Mouse (Mus musculus) limb, embryonic 13.5 days (tissue): ENCODE measurements around the gene H2al1h. TPM values are rescaled to one million over a fixed set of nuclear protein-coding genes. Genes with fewer than 3 reads are reported as not detected.
"Not testable (repeated sequence)": the region's sequence is repeated elsewhere in the genome, so short reads cannot be mapped to it uniquely, and the experiment has no call there.

Experiments
- ATAC-seq: fragments of 200-750 bp; cut with Nextera tagmentation; 2 replicates; pipeline ENCODE4 v1.8.0; 2017; ENCODE audit warnings: low read depth, moderate number of reproducible peaks, moderate TSS enrichment; ENCODE audit not compliant: low FRiP score
- H3K27ac ChIP-seq: fragments of 300-500 bp; sonication (generic); 2 replicates; pipeline ENCODE4 v1.5.1; 2015; ENCODE audit warnings: inconsistent platforms, mild to moderate bottlenecking, moderate library complexity
- H3K27me3 ChIP-seq: fragments of 300-500 bp; sonication (generic); 2 replicates; pipeline ENCODE4 v1.6.1; 2015; ENCODE audit warnings: mild to moderate bottlenecking, inconsistent platforms
- H3K36me3 ChIP-seq: fragments of 300-500 bp; sonication (generic); 2 replicates; pipeline ENCODE4 v1.6.1; 2015; ENCODE audit warnings: inconsistent platforms, mild to moderate bottlenecking, moderate library complexity
- H3K4me1 ChIP-seq: fragments of 300-500 bp; sonication (generic); 2 replicates; pipeline ENCODE4 v1.6.1; 2015; ENCODE audit warnings: inconsistent platforms
- H3K4me2 ChIP-seq: fragments of 300-500 bp; sonication (generic); replicated peaks from 2 replicates; pipeline ENCODE4 v1.6.1; 2015; ENCODE audit warnings: inconsistent platforms, mild to moderate bottlenecking, moderate library complexity
- H3K4me3 ChIP-seq: fragments of 300-500 bp; sonication (generic); 2 replicates; pipeline ENCODE4 v1.5.1; 2015; ENCODE audit warnings: moderate library complexity, mild to moderate bottlenecking, inconsistent platforms
- H3K9ac ChIP-seq: fragments of 300-500 bp; sonication (generic); 2 replicates; pipeline ENCODE4 v1.6.1; 2015; ENCODE audit warnings: mild to moderate bottlenecking, inconsistent platforms
- H3K9me3 ChIP-seq: fragments of 300-500 bp; sonication (generic); 2 replicates; pipeline ENCODE4 v1.6.1; 2016; ENCODE audit warnings: inconsistent platforms
- WGBS: fragments of 180-500 bp; shearing (Covaris S2); methylation state at CpG from one replicate; pipeline ENCODE4 v1.1.7; 2015; 5-methylcytosine and 5-hydroxymethylcytosine counted together
- polyA plus RNA-seq: library from polyadenylated mRNA; unstranded; fragments of >200 nt; fragmentation: Nextera tagmentation; extraction: Ambion mirVana; gene quantifications from 2 replicates; pipeline ENCODE4 v1.2.1, GENCODE M21; 2015

The H2al1h gene
- polyA plus RNA-seq, 1 experiment from 2014 or later: not detected

DNA sequence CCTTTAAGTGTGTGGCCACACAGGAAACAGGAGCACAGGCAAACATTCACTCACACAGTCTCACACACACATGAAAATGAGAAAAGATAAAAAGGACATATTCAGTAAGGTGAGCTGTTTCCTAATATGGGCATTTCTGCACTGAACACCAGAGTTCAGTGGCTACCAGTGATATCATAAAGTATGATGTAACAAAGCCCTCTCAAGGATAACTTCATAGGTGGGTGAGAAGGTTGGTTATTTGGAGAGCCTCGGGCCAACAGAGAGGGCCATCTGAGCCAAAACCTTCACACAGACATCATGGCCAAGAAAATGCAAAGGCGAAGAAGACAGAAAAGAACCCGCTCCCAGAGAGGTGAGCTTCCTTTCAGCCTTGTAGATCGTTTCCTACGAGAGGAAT lies 3.1 kb downstream of the H2al1h start, which contains the start of gene H2al1i:
TSS of gene H2al1i (plus strand) at position 301 of the 400 bp plus-strand sequence.
- H3K27ac ChIP-seq, H3K4me2 ChIP-seq, H3K27me3 ChIP-seq, H3K9ac ChIP-seq, H3K4me1 ChIP-seq, H3K4me3 ChIP-seq, ATAC-seq, H3K36me3 ChIP-seq, H3K9me3 ChIP-seq: not testable (repeated sequence)
- 75% methylated on average over 3 of the region's 5 CpGs for WGBS

DNA sequence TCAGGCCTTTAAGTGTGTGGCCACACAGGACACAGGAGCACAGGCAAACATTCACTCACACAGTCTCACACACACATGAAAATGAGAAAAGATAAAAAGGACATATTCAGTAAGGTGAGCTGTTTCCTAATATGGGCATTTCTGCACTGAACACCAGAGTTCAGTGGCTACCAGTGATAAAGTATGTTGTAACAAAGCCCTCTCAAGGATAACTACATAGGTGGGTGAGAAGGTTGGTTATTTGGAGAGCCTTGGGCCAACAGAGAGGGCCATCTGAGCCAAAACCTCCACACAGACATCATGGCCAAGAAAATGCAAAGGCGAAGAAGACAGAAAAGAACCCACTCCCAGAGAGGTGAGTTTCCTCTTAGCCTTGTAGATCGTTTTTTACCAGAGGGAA lies 6.2 kb downstream of the H2al1h start, which contains the start of gene H2al1j:
TSS of gene H2al1j (plus strand) at position 301 of the 400 bp plus-strand sequence.
- not testable (repeated sequence) for H3K27me3 ChIP-seq, ATAC-seq, H3K36me3 ChIP-seq, H3K4me1 ChIP-seq, H3K9me3 ChIP-seq, H3K27ac ChIP-seq, H3K4me3 ChIP-seq, H3K9ac ChIP-seq, H3K4me2 ChIP-seq
- whole genome bisulfite sequencing: 86% methylated on average over 2 of the region's 2 CpGs

DNA sequence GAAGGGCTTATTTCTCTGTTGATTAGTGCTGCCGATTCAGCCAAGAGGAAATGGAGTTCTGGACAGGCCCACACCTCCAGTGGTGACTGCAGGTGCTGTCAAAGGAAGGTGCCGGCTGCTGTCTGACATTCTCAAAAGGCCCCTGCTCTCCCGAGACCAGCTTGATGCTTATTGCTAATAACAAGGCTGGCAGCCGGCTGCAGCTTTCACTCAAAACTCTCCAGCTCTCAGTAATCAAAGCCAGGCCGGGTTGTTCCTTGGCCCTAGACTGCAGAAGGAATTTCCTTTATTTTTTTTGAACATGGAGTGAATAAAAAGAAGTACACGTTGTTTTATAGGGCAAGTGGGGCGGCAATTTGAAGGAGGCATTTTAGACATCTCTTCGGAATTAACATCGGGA lies 24.5 kb downstream of the H2al1h start:
- Histone ChIP-seq H3K4me1 (peaks cover 18% of the 10 kb centered on the region), H3K4me2 (peak overlapping the region; percentile 37), H3K36me3 (no peaks in the 10 kb centered on the region), H3K4me3 (no peak overlapping the region), H3K27me3 (peaks cover 35% of the 10 kb centered on the region), H3K9me3 (no peaks in the 10 kb centered on the region), H3K27ac (peak overlapping the region; percentile 33; the same call in 1 of the 2 replicates), H3K9ac (no peak overlapping the region)
- ATAC-seq: peak; percentile 54; the same call in 1 of the 2 replicates
- 30% methylated on average over 9 of the region's 9 CpGs for WGBS

DNA sequence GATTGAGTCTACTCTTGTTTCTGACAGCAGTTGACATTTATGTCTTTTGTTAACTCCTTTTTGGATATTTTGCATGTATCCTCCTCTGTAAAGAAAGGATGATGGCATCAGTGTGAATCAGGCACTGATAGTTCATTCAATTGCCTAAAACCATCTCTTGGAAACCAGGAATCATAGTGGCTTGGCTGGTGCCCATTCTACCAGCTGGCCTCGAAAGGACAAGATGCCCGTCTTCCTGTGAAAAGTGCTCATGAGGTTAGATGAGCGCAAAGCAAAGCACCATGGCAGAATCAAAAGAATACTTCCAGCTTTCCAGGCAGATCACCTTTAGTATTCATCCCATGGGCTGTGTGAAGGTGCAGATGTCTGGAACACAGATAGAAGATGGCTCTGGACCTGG lies 25.5 kb downstream of the H2al1h start:
- H3K4me1 ChIP-seq: peaks cover 18% of the 10 kb centered on the region
- H3K4me3 ChIP-seq: no peak overlapping the region
- H3K36me3 ChIP-seq: no peaks in the 10 kb centered on the region

DNA sequence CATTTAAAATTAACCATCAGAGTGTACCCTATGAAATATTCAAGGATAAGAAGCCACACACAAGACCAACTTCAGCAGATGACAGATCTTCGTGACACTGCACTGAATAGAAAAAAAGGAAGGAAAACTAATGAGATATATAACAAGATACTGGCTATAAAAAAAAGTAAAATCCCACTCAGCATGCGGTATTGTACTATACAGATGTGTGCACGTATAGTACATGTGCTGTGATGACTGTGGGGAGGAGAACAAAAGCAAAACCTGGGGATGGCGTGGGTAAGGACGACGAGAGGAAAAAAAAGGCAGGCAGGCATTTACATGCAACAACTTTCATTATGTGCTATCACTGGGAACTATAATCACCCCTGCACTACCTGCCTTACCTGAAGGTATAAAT lies 39.5 kb downstream of the H2al1h start:
- Histone ChIP-seq H3K4me1 (peaks cover 6% of the 10 kb centered on the region), H3K27me3 (peaks cover 47% of the 10 kb centered on the region), H3K9ac (no peak overlapping the region), H3K9me3 (no peaks in the 10 kb centered on the region), H3K4me2 (no peak overlapping the region), H3K36me3 (no peaks in the 10 kb centered on the region), H3K4me3 (no peak overlapping the region), H3K27ac (no peak overlapping the region)
- ATAC-seq: no peak
- 79% methylated on average over 6 of the region's 6 CpGs for WGBS

More for the DNA sequence above, 25.5 kb downstream of the H2al1h start:
- ATAC-seq: no peak
- Histone ChIP-seq H3K27ac (no peak overlapping the region), H3K4me2 (no peak overlapping the region), H3K9ac (no peak overlapping the region), H3K9me3 (no peaks in the 10 kb centered on the region), H3K27me3 (peaks cover 35% of the 10 kb centered on the region)
- WGBS: 86% methylated on average over 3 of the region's 3 CpGs

DNA sequence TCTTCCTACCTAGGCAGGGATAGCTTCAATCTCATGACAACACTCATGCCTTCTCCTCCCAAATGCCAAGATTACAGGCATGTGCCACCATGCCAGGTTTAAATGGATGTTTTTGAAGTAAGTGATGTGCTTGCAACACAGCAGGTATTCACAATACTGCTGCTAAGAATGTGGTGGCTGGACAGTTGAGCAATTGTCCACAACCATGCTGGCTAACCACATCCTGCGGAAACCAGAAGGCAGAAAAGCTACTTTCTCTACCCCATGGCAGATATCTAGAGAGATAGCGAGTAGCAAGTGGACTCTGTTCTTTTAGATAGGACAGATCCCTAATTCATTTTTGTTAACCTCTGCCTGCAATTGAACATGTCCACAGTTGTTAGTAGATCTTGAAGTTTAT lies 40.0 kb downstream of the H2al1h start:
- no peaks in the 10 kb centered on the region for H3K9me3 ChIP-seq
- no peak overlapping the region for H3K4me3 ChIP-seq
- H3K36me3 ChIP-seq: no peaks in the 10 kb centered on the region
- no peak overlapping the region for H3K27ac ChIP-seq
- H3K9ac ChIP-seq: no peak overlapping the region
- H3K4me2 ChIP-seq: no peak overlapping the region
- WGBS: 87% methylated on average over 2 of the region's 2 CpGs
- ATAC-seq: no peak
- H3K4me1 ChIP-seq: peaks cover 6% of the 10 kb centered on the region
- H3K27me3 ChIP-seq: peaks cover 45% of the 10 kb centered on the region

DNA sequence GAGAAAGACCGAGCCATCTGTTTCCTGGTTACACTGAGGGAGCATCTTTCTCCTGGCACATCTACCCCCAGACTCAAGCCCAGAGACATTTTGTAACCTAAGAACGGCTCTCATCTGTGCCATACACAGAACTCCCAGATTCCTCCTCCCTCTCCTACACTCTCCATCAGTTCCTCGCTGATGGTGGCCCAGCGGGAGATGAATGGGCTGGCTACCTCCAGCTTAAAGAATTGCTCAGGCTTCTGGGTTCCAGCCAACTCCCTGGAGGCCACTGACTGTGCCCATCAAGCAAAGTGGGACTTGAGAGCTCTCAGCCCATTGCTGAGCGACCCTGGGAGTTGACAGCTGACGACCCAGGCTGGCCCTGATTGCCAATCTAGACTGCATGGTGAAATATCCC lies 42.6 kb downstream of the H2al1h start:
- Histone ChIP-seq H3K4me1 (peaks cover 6% of the 10 kb centered on the region), H3K27me3 (peaks cover 32% of the 10 kb centered on the region; the same call in 1 of the 2 replicates), H3K9me3 (no peaks in the 10 kb centered on the region), H3K4me2 (no peak overlapping the region), H3K9ac (no peak overlapping the region), H3K4me3 (no peak overlapping the region), H3K27ac (no peak overlapping the region), H3K36me3 (no peaks in the 10 kb centered on the region)
- ATAC-seq: no peak
- 62% methylated on average over 6 of the region's 6 CpGs for whole genome bisulfite sequencing

DNA sequence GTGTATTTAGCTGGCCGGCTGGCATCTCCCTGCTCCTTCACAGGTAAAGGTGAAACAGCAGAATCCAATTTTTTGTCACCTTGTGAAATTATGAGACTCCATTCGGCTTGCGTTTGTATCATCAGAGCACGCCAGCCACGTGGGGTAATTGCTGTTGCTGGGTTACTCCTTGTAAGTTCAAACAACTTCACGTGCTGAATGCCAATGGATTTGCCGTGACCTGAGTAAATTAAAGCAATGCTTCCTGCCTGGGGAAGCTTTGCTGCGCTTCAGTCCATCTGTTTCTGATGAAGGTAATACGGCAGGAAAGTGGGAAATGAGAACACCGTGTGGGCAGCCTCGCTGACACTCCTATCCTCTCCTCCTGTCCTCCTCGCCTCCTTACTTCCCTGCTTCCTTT lies 43.9 kb downstream of the H2al1h start:
- Histone ChIP-seq H3K4me1 (peaks cover 6% of the 10 kb centered on the region), H3K4me3 (no peak overlapping the region), H3K36me3 (no peaks in the 10 kb centered on the region), H3K27ac (no peak overlapping the region), H3K4me2 (no peak overlapping the region), H3K9me3 (no peaks in the 10 kb centered on the region), H3K9ac (no peak overlapping the region), H3K27me3 (peaks cover 36% of the 10 kb centered on the region; the same call in 1 of the 2 replicates)
- no peak for ATAC-seq
- 29% methylated on average over 12 of the region's 12 CpGs for WGBS

Other genes with a start within 250 kb of the H2al1h start
- gene H2al1a, start 22.2 kb upstream of the H2al1h start, polyA plus RNA-seq: not detected in 2 replicates
- gene H2al1b, start 19.1 kb upstream of the H2al1h start, polyA plus RNA-seq: not detected in 2 replicates
- gene H2al1c, start 15.8 kb upstream of the H2al1h start, polyA plus RNA-seq: not detected in 2 replicates
- gene H2al1d, start 12.7 kb upstream of the H2al1h start, polyA plus RNA-seq: not detected in 2 replicates
- not detected in 2 replicates for gene H2al1e, start 9.6 kb upstream of the H2al1h start, polyA plus RNA-seq
- not detected in 2 replicates for gene H2al1f, start 6.3 kb upstream of the H2al1h start, polyA plus RNA-seq
- not detected in 2 replicates for gene H2al1g, start 3.2 kb upstream of the H2al1h start, polyA plus RNA-seq
- not detected in 2 replicates for gene H2al1i, start 3.2 kb downstream of the H2al1h start, polyA plus RNA-seq
- not detected in 2 replicates for gene H2al1j, start 6.3 kb downstream of the H2al1h start, polyA plus RNA-seq